Mouse (Mus musculus): ENCODE data around the gene Hrk.

DNA sequence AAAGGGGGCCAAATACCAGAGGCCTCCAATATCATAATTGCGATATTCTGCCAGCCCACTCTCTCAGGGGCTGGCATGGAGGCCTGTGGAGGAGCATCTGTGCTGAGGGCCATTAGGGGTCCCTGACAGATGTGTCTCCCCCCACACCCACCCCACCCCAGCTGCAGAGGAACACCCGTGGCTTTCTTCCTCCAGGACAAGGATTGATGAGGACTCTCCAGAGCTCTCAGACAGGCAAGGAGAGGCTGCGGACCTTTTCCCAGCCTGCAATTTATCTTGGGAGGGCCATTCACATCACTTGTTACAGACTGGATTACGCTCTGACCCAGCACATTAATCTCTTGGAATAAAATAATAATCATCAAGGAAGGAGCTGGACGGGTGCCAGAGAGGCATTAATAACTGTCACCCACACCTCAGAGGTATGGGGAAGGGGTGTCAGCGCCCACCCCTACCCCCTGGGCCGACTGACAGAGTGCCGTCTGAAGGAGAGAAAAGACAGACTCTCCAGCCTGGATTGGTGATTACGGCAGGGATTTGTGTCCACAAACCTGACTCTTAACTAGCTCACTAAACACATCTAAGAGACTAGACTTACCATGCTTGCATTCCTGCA lies 58.8 kb downstream of the Hrk start:
- TF ChIP-seq POLR2A (IDR thresholded peaks at IDR 0.05; ENCODE audit: low read depth, low read length): no peak
- TF ChIP-seq KAT2A (IDR thresholded peaks at IDR 0.05; ENCODE audit: insufficient replicate concordance, low read length): no peak
- TF ChIP-seq CTCF (conservative IDR thresholded peaks at IDR 0.05 in 1 of 2, IDR thresholded peaks at IDR 0.05 in 1 of 2; ENCODE audit: low read depth in 2 of 2, low read length in 2 of 2): no peak
